In the genomic region with DNA sequence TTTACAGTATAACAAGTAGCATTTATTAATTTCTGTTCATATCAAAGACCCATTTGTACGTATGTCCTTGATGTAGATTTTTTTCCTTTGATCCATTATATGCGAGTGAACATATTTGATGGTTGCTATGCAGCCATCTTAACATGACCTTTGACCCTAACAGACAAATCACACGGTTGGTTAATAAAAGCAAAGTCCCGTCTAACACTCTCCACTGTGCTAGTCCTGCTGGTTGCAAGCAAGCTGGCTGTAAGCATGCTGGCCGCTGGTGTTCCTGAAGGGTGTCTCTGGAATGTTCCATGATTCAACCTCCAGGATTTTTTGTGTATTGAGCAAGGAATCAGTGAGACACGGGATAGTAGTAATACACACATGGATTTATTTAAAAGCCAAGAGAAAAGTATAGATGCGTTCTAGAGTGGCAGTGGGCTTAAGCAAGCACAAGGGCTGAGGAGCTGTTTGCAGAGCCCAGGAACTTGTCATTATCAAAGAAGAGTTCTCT, we compare ENCODE assay signal across 21 mouse cellular contexts. TPM values are rescaled to one million over a fixed set of nuclear protein-coding genes. Genes with fewer than 3 reads are reported as not detected.
"Had no signal": no experiment of that assay in that cellular context is flagged by ENCODE, and none has a peak within 500 bp of the region (broad histone marks: within the 10 kb centered on the region; RNA-seq: fewer than 3 reads in every experiment).

No protein-coding gene starts in this region.

- H3K9ac ChIP-seq: kidney, embryonic 15.5 days; limb, embryonic 13.5 days; liver, embryonic 12.5 days; liver, embryonic 15.5 days; lung, embryonic 15.5 days; midbrain, embryonic 12.5 days; midbrain, embryonic 15.5 days; neural tube, embryonic 13.5 days had no signal

- H3K27ac ChIP-seq: kidney, embryonic 15.5 days; limb, embryonic 10.5 days; limb, embryonic 13.5 days; liver, embryonic 12.5 days; liver, embryonic 15.5 days; lung, embryonic 15.5 days; midbrain, embryonic 12.5 days; midbrain, embryonic 15.5 days; neural tube, embryonic 13.5 days had no signal

- H3K27me3 ChIP-seq: kidney, embryonic 15.5 days; limb, embryonic 13.5 days; liver, embryonic 12.5 days; liver, embryonic 15.5 days; lung, embryonic 15.5 days; megakaryocyte, embryonic 14.5 days; midbrain, embryonic 12.5 days; midbrain, embryonic 15.5 days; neural tube, embryonic 13.5 days had no signal

- ATAC-seq: liver, embryonic 12.5 days; midbrain, embryonic 15.5 days had no signal

- H3K4me2 ChIP-seq: kidney, embryonic 15.5 days; limb, embryonic 13.5 days; liver, embryonic 12.5 days; liver, embryonic 15.5 days; lung, embryonic 15.5 days; midbrain, embryonic 12.5 days; midbrain, embryonic 15.5 days; neural tube, embryonic 13.5 days had no signal

- H3K4me3 ChIP-seq: kidney, embryonic 15.5 days; limb, embryonic 10.5 days; limb, embryonic 13.5 days; liver, embryonic 12.5 days; liver, embryonic 15.5 days; lung, embryonic 15.5 days; megakaryocyte, embryonic 14.5 days; midbrain, embryonic 12.5 days; midbrain, embryonic 15.5 days; myocyte; neural tube, embryonic 13.5 days had no signal

- H3K36me3 ChIP-seq: kidney, embryonic 15.5 days; limb, embryonic 10.5 days; limb, embryonic 13.5 days; liver, embryonic 12.5 days; liver, embryonic 15.5 days; lung, embryonic 15.5 days; midbrain, embryonic 12.5 days; midbrain, embryonic 15.5 days; neural tube, embryonic 13.5 days had no signal

- H3K4me1 ChIP-seq: kidney, embryonic 15.5 days; limb, embryonic 10.5 days; limb, embryonic 13.5 days; liver, embryonic 12.5 days; liver, embryonic 15.5 days; lung, embryonic 15.5 days; megakaryocyte, embryonic 14.5 days; midbrain, embryonic 12.5 days; midbrain, embryonic 15.5 days; neural tube, embryonic 13.5 days had no signal

- DNase-seq: kidney, adult 8-10 months; kidney, postnatal 10 days; kidney, postnatal 36 days; liver; lung, adult 18-20 months; lung, postnatal 10 days; lung, postnatal 36 days; thymus, adult 18-20 months; thymus, postnatal 4 days had no signal

- H3K9me3 ChIP-seq: kidney, embryonic 15.5 days; limb, embryonic 10.5 days; limb, embryonic 13.5 days; liver, embryonic 12.5 days; liver, embryonic 15.5 days; lung, embryonic 15.5 days; megakaryocyte, embryonic 14.5 days; midbrain, embryonic 12.5 days; midbrain, embryonic 15.5 days; neural tube, embryonic 13.5 days had no signal

RNA-seq across cellular contexts. Expression of a gene that starts 16.8 kb away (rescaled TPM):
- total RNA-seq: monocyte, adult 5-6 weeks had no signal
